Mouse (Mus musculus) testis, adult 2 months (tissue): Measurements from ENCODE around the gene Olfr547.

Experiments
- CTCF ChIP-seq: fragments of 200-500 bp; IDR thresholded peaks from 2 replicates; pipeline ENCODE4 v1.5.1; 2012; ENCODE audit warnings: low read depth, mild to moderate bottlenecking, inconsistent platforms, low read length, moderate library complexity; ENCODE audit not compliant: control insufficient read depth, insufficient read depth, insufficient replicate concordance
- POLR2A ChIP-seq: fragments of 200-500 bp; IDR thresholded peaks from 2 replicates; pipeline ENCODE4 v1.6.1; 2012; ENCODE audit warnings: low read depth, mild to moderate bottlenecking, inconsistent platforms, low read length, moderate library complexity; ENCODE audit not compliant: control insufficient read depth

- no peak for TF ChIP-seq POLR2A
- no peak for TF ChIP-seq CTCF
Measured at GRCm38 (mm10) chr7:102514144-102514543, 20.4 kb upstream of the Olfr547 start.
